Mouse (Mus musculus): Measurements from ENCODE around the gene Epha4. TPM values are rescaled to one million over a fixed set of nuclear protein-coding genes. Genes with fewer than 3 reads are reported as not detected.

The Epha4 gene
- total and polyA plus RNA-seq, 3 experiments: 25.4 to 45.5 (median 28.4) TPM

GRCm38 (mm10) chr1:77523354-77523753 lies 8.5 kb upstream of the Epha4 start:
- intact Hi-C loops (cut with DNase I): no loop called here
- no peaks in the 10 kb centered on the region for H3K4me1 ChIP-seq (ENCODE audit: control insufficient read depth, insufficient read depth, low read length)
- H3K36me3 ChIP-seq (ENCODE audit: control insufficient read depth, insufficient read depth, low read length): no peaks in the 10 kb centered on the region
- WGBS: 55% methylated on average over 2 of the region's 2 CpGs
- no peak for DNase-seq
- H3K27me3 ChIP-seq (ENCODE audit: control insufficient read depth, insufficient read depth, low read length): no peaks in the 10 kb centered on the region
- no peak overlapping the region for H3K9ac ChIP-seq (ENCODE audit: low read depth, low read length)
- H3K4me3 ChIP-seq: no peak overlapping the region
- TF ChIP-seq CTCF (IDR thresholded peaks at IDR 0.05) (no peak), POLR2A (IDR thresholded peaks at IDR 0.05; ENCODE audit: insufficient read depth, low read depth, low read length) (no peak)
- no peaks in the 10 kb centered on the region for H3K79me2 ChIP-seq (replicated peaks; ENCODE audit: control insufficient read depth, insufficient read depth, low read length)
- H3K27ac ChIP-seq: no peak overlapping the region

GRCm38 (mm10) chr1:77521640-77522539 lies 7.0 kb upstream of the Epha4 start:
- H3K4me1 ChIP-seq (ENCODE audit: control insufficient read depth, insufficient read depth, low read length): no peaks in the 10 kb centered on the region
- no peak overlapping the region for H3K9ac ChIP-seq (ENCODE audit: low read depth, low read length)
- DNase-seq: no peak
- no peaks in the 10 kb centered on the region for H3K79me2 ChIP-seq (replicated peaks; ENCODE audit: control insufficient read depth, insufficient read depth, low read length)
- H3K27ac ChIP-seq: no peak overlapping the region
- intact Hi-C loops (cut with DNase I): no loop called here
- H3K27me3 ChIP-seq (ENCODE audit: control insufficient read depth, insufficient read depth, low read length): no peaks in the 10 kb centered on the region
- no peak overlapping the region for H3K4me3 ChIP-seq
- whole genome bisulfite sequencing: 55% methylated on average over 17 of the region's 17 CpGs
- H3K36me3 ChIP-seq (ENCODE audit: control insufficient read depth, insufficient read depth, low read length): no peaks in the 10 kb centered on the region
- no peak for TF ChIP-seq CTCF (IDR thresholded peaks at IDR 0.05)
- no peak for TF ChIP-seq EP300 (IDR thresholded peaks at IDR 0.05; ENCODE audit: insufficient read depth, low read depth, low read length)
- no peak for TF ChIP-seq POLR2A (IDR thresholded peaks at IDR 0.05; ENCODE audit: insufficient read depth, low read depth, low read length)

GRCm38 (mm10) chr1:77518715-77519114 lies 3.8 kb upstream of the Epha4 start:
- no peaks in the 10 kb centered on the region for H3K27me3 ChIP-seq (ENCODE audit: control insufficient read depth, insufficient read depth, low read length)
- TF ChIP-seq CTCF (IDR thresholded peaks at IDR 0.05): no peak
- TF ChIP-seq POLR2A (IDR thresholded peaks at IDR 0.05; ENCODE audit: insufficient read depth, low read depth, low read length): no peak
- TF ChIP-seq EP300 (IDR thresholded peaks at IDR 0.05; ENCODE audit: insufficient read depth, low read depth, low read length): no peak
- no peaks in the 10 kb centered on the region for H3K36me3 ChIP-seq (ENCODE audit: control insufficient read depth, insufficient read depth, low read length)
- intact Hi-C loops (cut with DNase I): loop anchor here (5.0 to 10.0 kb wide), 4 partner anchors 214 to 1524 kb away; no protein-coding TSS in a partner anchor
- no peaks in the 10 kb centered on the region for H3K4me1 ChIP-seq (ENCODE audit: control insufficient read depth, insufficient read depth, low read length)
- no peak overlapping the region for H3K9ac ChIP-seq (ENCODE audit: low read depth, low read length)
- DNase-seq: no peak
- 46% methylated on average over 3 of the region's 3 CpGs for WGBS
- H3K27ac ChIP-seq: no peak overlapping the region
- no peak overlapping the region for H3K4me3 ChIP-seq
- H3K79me2 ChIP-seq (replicated peaks; ENCODE audit: control insufficient read depth, insufficient read depth, low read length): no peaks in the 10 kb centered on the region

- intact Hi-C loops (cut with DNase I): loop anchor here (1.0 to 10.0 kb wide), 6 partner anchors 212 to 1864 kb away; no protein-coding TSS in a partner anchor
- Histone ChIP-seq H3K4me1 (ENCODE audit: control insufficient read depth, insufficient read depth, low read length) (no peaks in the 10 kb centered on the region; the same call in 1 of the 2 replicates), H3K36me3 (ENCODE audit: control insufficient read depth, insufficient read depth, low read length) (no peaks in the 10 kb centered on the region), H3K79me2 (replicated peaks; ENCODE audit: control insufficient read depth, insufficient read depth, low read length) (no peaks in the 10 kb centered on the region), H3K9ac (ENCODE audit: low read depth, low read length) (peak overlapping the region; percentile 35), H3K27ac (peak overlapping the region; percentile 74; the same call in 1 of the 2 replicates), H3K4me3 (peak overlapping the region; percentile 85), H3K27me3 (ENCODE audit: control insufficient read depth, insufficient read depth, low read length) (no peaks in the 10 kb centered on the region)
- TF ChIP-seq EP300 (IDR thresholded peaks at IDR 0.05; ENCODE audit: insufficient read depth, low read depth, low read length) (peak; percentile 78; the same call in 1 of the 2 replicates), CTCF (IDR thresholded peaks at IDR 0.05) (peak; percentile 99), POLR2A (IDR thresholded peaks at IDR 0.05; ENCODE audit: insufficient read depth, low read depth, low read length) (no peak)
- peak; percentile 89 to 96 for DNase-seq
- WGBS: 2% methylated on average over 36 of the region's 36 CpGs
Measured at GRCm38 (mm10) chr1:77516203-77516991, 1.5 kb upstream of the Epha4 start.

GRCm38 (mm10) chr1:77515651-77515981 lies 728 bp upstream of the Epha4 start:
- H3K4me3 ChIP-seq: peak overlapping the region; percentile 85
- no peaks in the 10 kb centered on the region for H3K27me3 ChIP-seq (ENCODE audit: control insufficient read depth, insufficient read depth, low read length)
- H3K79me2 ChIP-seq (replicated peaks; ENCODE audit: control insufficient read depth, insufficient read depth, low read length): no peaks in the 10 kb centered on the region
- H3K9ac ChIP-seq (ENCODE audit: low read depth, low read length): peak overlapping the region; percentile 35
- H3K36me3 ChIP-seq (ENCODE audit: control insufficient read depth, insufficient read depth, low read length): peaks cover 5% of the 10 kb centered on the region
- peak; percentile 41 to 66 for DNase-seq
- H3K27ac ChIP-seq: peak overlapping the region; percentile 74
- WGBS: under 1% methylated on average over 12 of the region's 12 CpGs
- no peaks in the 10 kb centered on the region; the same call in 1 of the 2 replicates for H3K4me1 ChIP-seq (ENCODE audit: control insufficient read depth, insufficient read depth, low read length)
- no peak for TF ChIP-seq EP300 (IDR thresholded peaks at IDR 0.05; ENCODE audit: insufficient read depth, low read depth, low read length)
- intact Hi-C loops (cut with DNase I): loop anchor here (5.0 to 10.0 kb wide), 4 partner anchors 211 to 1521 kb away; no protein-coding TSS in a partner anchor

Measured in heart, adult 2 months (tissue).